20 mouse cellular contexts compared by ENCODE assay signal in genomic region chr5:83351615-83352014, GRCm38 (mm10). TPM values are rescaled to one million over a fixed set of nuclear protein-coding genes. Genes with fewer than 3 reads are reported as not detected.
A peak's percentile ranks its signal among the peaks of the same experiment; 100 is the strongest.
DNase-seq lines count a peak whose midpoint lies in the region; ATAC-seq lines count a peak whose summit lies in the region.
"Had no signal": no experiment of that assay in that cellular context is flagged by ENCODE, and none has a peak within 500 bp of the region (broad histone marks: within the 10 kb centered on the region; RNA-seq: fewer than 3 reads in every experiment).

No protein-coding gene starts in this region.

- no peak overlapping the region for H3K4me2 ChIP-seq in hindbrain, embryonic 12.5 days (replicated peaks)
- H3K4me2 ChIP-seq: embryonic facial prominence, embryonic 13.5 days; forebrain, embryonic 15.5 days; hindbrain, embryonic 15.5 days; limb, embryonic 12.5 days; liver, embryonic 15.5 days; midbrain, embryonic 12.5 days; stomach, embryonic 15.5 days had no signal

- no peak overlapping the region for H3K4me3 ChIP-seq in hindbrain, embryonic 10.5 days
- no peak overlapping the region for H3K4me3 ChIP-seq in hindbrain, embryonic 12.5 days
- H3K4me3 ChIP-seq: embryonic facial prominence, embryonic 13.5 days; forebrain, embryonic 15.5 days; gastrocnemius, adult 2 months; hindbrain, embryonic 15.5 days; limb, embryonic 12.5 days; liver, embryonic 15.5 days; midbrain, embryonic 12.5 days; stomach, embryonic 15.5 days had no signal

- ATAC-seq in hindbrain, embryonic 12.5 days (ENCODE audit: low FRiP score) = no peak
- ATAC-seq in activated CD4-positive, CD25-positive, alpha-beta regulatory T cell, adult 4 months = no peak
- ATAC-seq: forebrain, embryonic 15.5 days had no signal

- no peak overlapping the region for H3K27ac ChIP-seq in hindbrain, embryonic 10.5 days
- no peak overlapping the region for H3K27ac ChIP-seq in hindbrain, embryonic 12.5 days
- H3K27ac ChIP-seq: embryonic facial prominence, embryonic 13.5 days; forebrain, embryonic 15.5 days; gastrocnemius, adult 2 months; hindbrain, embryonic 15.5 days; limb, embryonic 12.5 days; liver, embryonic 15.5 days; midbrain, embryonic 12.5 days; stomach, embryonic 15.5 days had no signal

- DNase-seq in hindbrain, embryonic 10.5 days (ENCODE audit: low spot score) = peak; percentile 2
- DNase-seq in brain, adult 2 months (ENCODE audit: low read depth, low spot score) = peak; percentile 42
- DNase-seq in embryo, embryonic 9.5 days (ENCODE audit: extremely low spot score) = peak; percentile 44
- peak; percentile 16 for DNase-seq in lung, postnatal 14 days
- no peak for DNase-seq in gastrocnemius, postnatal 25 days
- DNase-seq: cerebellum, adult 2 months; gastrocnemius, adult 2 months; kidney, adult 2 months; thymus, postnatal 25 days had no signal

- no peak overlapping the region for H3K9ac ChIP-seq in hindbrain, embryonic 12.5 days
- H3K9ac ChIP-seq: embryonic facial prominence, embryonic 13.5 days; forebrain, embryonic 15.5 days; hindbrain, embryonic 15.5 days; limb, embryonic 12.5 days; liver, embryonic 15.5 days; midbrain, embryonic 12.5 days; stomach, embryonic 15.5 days had no signal

- no peaks in the 10 kb centered on the region for H3K27me3 ChIP-seq in hindbrain, embryonic 10.5 days (ENCODE audit: insufficient read depth, poor library complexity, severe bottlenecking)
- H3K27me3 ChIP-seq in hindbrain, embryonic 12.5 days = no peaks in the 10 kb centered on the region
- H3K27me3 ChIP-seq: CH12.LX; embryonic facial prominence, embryonic 13.5 days; forebrain, embryonic 15.5 days; hindbrain, embryonic 15.5 days; limb, embryonic 12.5 days; liver, embryonic 15.5 days; midbrain, embryonic 12.5 days; stomach, embryonic 15.5 days had no signal

- H3K36me3 ChIP-seq in hindbrain, embryonic 10.5 days = no peaks in the 10 kb centered on the region
- no peaks in the 10 kb centered on the region for H3K36me3 ChIP-seq in hindbrain, embryonic 12.5 days
- H3K36me3 ChIP-seq: embryonic facial prominence, embryonic 13.5 days; forebrain, embryonic 15.5 days; hindbrain, embryonic 15.5 days; limb, embryonic 12.5 days; liver, embryonic 15.5 days; midbrain, embryonic 12.5 days; stomach, embryonic 15.5 days had no signal

- peaks cover 9% of the 10 kb centered on the region for H3K4me1 ChIP-seq in hindbrain, embryonic 10.5 days (replicated peaks)
- peaks cover 3% of the 10 kb centered on the region for H3K4me1 ChIP-seq in hindbrain, embryonic 12.5 days
- H3K4me1 ChIP-seq: embryonic facial prominence, embryonic 13.5 days; forebrain, embryonic 15.5 days; limb, embryonic 12.5 days; liver, embryonic 15.5 days; midbrain, embryonic 12.5 days; stomach, embryonic 15.5 days had no signal

- WGBS in hindbrain, embryonic 10.5 days = 43% methylated on average over 2 of the region's 2 CpGs
- 36% methylated on average over 2 of the region's 2 CpGs for WGBS in hindbrain, embryonic 12.5 days

- no peaks in the 10 kb centered on the region for H3K9me3 ChIP-seq in hindbrain, embryonic 10.5 days
- H3K9me3 ChIP-seq in hindbrain, embryonic 12.5 days (replicated peaks) = no peaks in the 10 kb centered on the region
- H3K9me3 ChIP-seq: embryonic facial prominence, embryonic 13.5 days; forebrain, embryonic 15.5 days; hindbrain, embryonic 15.5 days; limb, embryonic 12.5 days; liver, embryonic 15.5 days; midbrain, embryonic 12.5 days; stomach, embryonic 15.5 days had no signal

RNA-seq across cellular contexts. Expression of gene Tecrl, which starts 3.4 kb away (rescaled TPM):
- polyA plus RNA-seq in hindbrain, embryonic 10.5 days (2016; fragmentation: Nextera tagmentation; extraction: Ambion mirVana) = 0.35 and 0.41 TPM in 2 replicates
- 0.66 and 0.82 TPM in 2 replicates for polyA plus RNA-seq in hindbrain, embryonic 12.5 days (2016; fragmentation: Nextera tagmentation; extraction: Ambion mirVana)
- 1 to 10 TPM in 1 of 2 experiments, under 1 TPM in 1; 0.88 to 2.9 TPM for total RNA-seq in gastrocnemius, postnatal 25 days (2021)
- under 1 TPM in 1 of 2 experiments, not detected in 1; 0.33 TPM for polyA plus RNA-seq in activated CD4-positive, CD25-positive, alpha-beta regulatory T cell, adult 4 months (2017; shearing (Covaris generic))
- total RNA-seq: CH12.LX had no signal
- polyA plus RNA-seq: large intestine, adult 2 months had no signal
